Mouse (Mus musculus): Measurements from ENCODE around the gene Moap1. TPM values are rescaled to one million over a fixed set of nuclear protein-coding genes. Genes with fewer than 3 reads are reported as not detected.

The Moap1 gene
- polyA plus RNA-seq, 1 experiment from 2014 or later, result 17.8 TPM

GRCm38 (mm10) chr12:102701691-102702207 lies 41.7 kb downstream of the Moap1 start:
- ATAC-seq (ENCODE audit: low read depth), result no peak
- no peak for DNase-seq (ENCODE audit: low spot score)
- Histone ChIP-seq H3K4me1 (ENCODE audit: control insufficient read depth, insufficient read depth, low read length) (peaks cover 36% of the 10 kb centered on the region), H3K4me2 (ENCODE audit: low read depth, low read length) (no peak overlapping the region), H3K27me3 (replicated peaks; ENCODE audit: control insufficient read depth, insufficient read depth, low read length) (no peaks in the 10 kb centered on the region), H3K27ac (replicated peaks; ENCODE audit: low read depth, low read length) (no peak overlapping the region), H3K9ac (ENCODE audit: low read depth, low read length) (no peak overlapping the region), H3K4me3 (ENCODE audit: low read depth, low read length) (no peak overlapping the region), H3K36me3 (ENCODE audit: control insufficient read depth, insufficient read depth, low read length) (no peaks in the 10 kb centered on the region), H3K9me3 (ENCODE audit: control insufficient read depth, low read length) (no peaks in the 10 kb centered on the region)
- 88% methylated on average over 5 of the region's 5 CpGs for WGBS

DNA sequence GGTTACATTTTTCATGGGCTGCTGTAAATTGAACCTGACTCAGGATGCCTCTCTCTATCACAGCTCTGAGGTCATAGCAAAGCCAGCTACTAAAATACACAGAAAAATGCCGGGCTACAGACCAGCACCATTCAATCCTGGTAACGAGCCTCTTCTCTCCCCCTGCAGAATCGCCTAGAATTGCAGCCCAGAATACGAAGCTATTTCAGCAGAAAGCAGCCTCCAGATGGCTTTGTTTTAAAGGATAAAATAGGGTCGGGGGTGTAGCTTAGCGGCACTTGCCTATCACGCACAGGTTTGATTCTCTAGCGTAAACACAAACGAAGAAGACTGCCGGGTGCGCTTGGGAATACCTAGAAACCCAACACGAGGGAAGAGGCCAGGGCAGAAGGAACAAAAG lies 43.0 kb downstream of the Moap1 start:
- no peak for ATAC-seq (ENCODE audit: low read depth)
- Histone ChIP-seq H3K27ac (replicated peaks; ENCODE audit: low read depth, low read length) (no peak overlapping the region), H3K36me3 (ENCODE audit: control insufficient read depth, insufficient read depth, low read length) (no peaks in the 10 kb centered on the region), H3K4me2 (ENCODE audit: low read depth, low read length) (no peak overlapping the region), H3K4me3 (ENCODE audit: low read depth, low read length) (no peak overlapping the region), H3K9me3 (ENCODE audit: control insufficient read depth, low read length) (no peaks in the 10 kb centered on the region), H3K27me3 (replicated peaks; ENCODE audit: control insufficient read depth, insufficient read depth, low read length) (no peaks in the 10 kb centered on the region), H3K4me1 (ENCODE audit: control insufficient read depth, insufficient read depth, low read length) (peaks cover 43% of the 10 kb centered on the region), H3K9ac (ENCODE audit: low read depth, low read length) (no peak overlapping the region)
- WGBS, result 44% methylated on average over 12 of the region's 12 CpGs
- no peak for DNase-seq (ENCODE audit: low spot score)

- DNase-seq (ENCODE audit: low spot score), result no peak
- ATAC-seq (ENCODE audit: low read depth), result no peak
- H3K27ac ChIP-seq (replicated peaks; ENCODE audit: low read depth, low read length), result no peak overlapping the region
- 33% methylated on average over 1 of the region's 1 CpGs for WGBS
- H3K9me3 ChIP-seq (ENCODE audit: control insufficient read depth, low read length), result no peaks in the 10 kb centered on the region
- H3K9ac ChIP-seq (ENCODE audit: low read depth, low read length), result no peak overlapping the region
- H3K4me1 ChIP-seq (ENCODE audit: control insufficient read depth, insufficient read depth, low read length), result peaks cover 42% of the 10 kb centered on the region
- no peaks in the 10 kb centered on the region for H3K27me3 ChIP-seq (replicated peaks; ENCODE audit: control insufficient read depth, insufficient read depth, low read length)
- no peak overlapping the region for H3K4me2 ChIP-seq (ENCODE audit: low read depth, low read length)
- no peak overlapping the region for H3K4me3 ChIP-seq (ENCODE audit: low read depth, low read length)
- no peaks in the 10 kb centered on the region for H3K36me3 ChIP-seq (ENCODE audit: control insufficient read depth, insufficient read depth, low read length)
Measured at GRCm38 (mm10) chr12:102699156-102699555, 44.3 kb downstream of the Moap1 start.

DNA sequence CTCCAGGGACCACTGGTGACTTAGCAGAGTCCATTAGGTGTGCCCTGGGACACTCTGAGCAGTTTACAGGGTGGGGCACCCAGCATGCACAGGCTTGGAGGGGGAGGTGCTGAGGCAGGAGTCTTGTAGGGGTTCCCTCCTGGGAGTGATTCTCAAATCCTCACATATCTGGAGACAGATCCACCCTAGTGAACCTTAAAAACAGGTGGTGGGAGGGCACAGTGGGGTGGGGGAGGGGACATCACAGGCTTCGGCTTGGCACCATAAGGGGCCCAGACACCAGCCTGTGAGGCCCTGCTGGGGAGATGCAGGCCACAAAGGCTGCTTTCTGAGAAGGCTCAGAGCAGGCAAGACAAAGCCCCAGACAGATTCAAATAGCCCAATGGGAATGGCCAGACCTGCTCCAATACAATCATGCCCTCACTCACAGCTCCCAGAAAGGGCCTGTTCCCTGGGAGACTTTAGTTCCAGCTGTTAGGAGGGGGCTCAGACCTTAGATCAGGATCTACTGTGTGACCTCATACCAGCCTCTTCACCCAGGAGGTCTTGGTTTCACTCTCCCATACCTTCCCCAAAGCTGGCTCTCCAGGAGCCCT lies 45.3 kb downstream of the Moap1 start:
- Histone ChIP-seq H3K36me3 (ENCODE audit: control insufficient read depth, insufficient read depth, low read length) (no peaks in the 10 kb centered on the region), H3K4me2 (ENCODE audit: low read depth, low read length) (no peak overlapping the region), H3K4me3 (ENCODE audit: low read depth, low read length) (no peak overlapping the region), H3K27me3 (replicated peaks; ENCODE audit: control insufficient read depth, insufficient read depth, low read length) (no peaks in the 10 kb centered on the region), H3K27ac (replicated peaks; ENCODE audit: low read depth, low read length) (no peak overlapping the region; the same call in 1 of the 2 replicates), H3K4me1 (ENCODE audit: control insufficient read depth, insufficient read depth, low read length) (peaks cover 33% of the 10 kb centered on the region), H3K9me3 (ENCODE audit: control insufficient read depth, low read length) (no peaks in the 10 kb centered on the region), H3K9ac (ENCODE audit: low read depth, low read length) (peak overlapping the region; percentile 11; the same call in 1 of the 2 replicates)
- ATAC-seq (ENCODE audit: low read depth) (peak; percentile 45), DNase-seq (ENCODE audit: low spot score) (no peak)
- 56% methylated on average over 1 of the region's 1 CpGs for WGBS

DNA sequence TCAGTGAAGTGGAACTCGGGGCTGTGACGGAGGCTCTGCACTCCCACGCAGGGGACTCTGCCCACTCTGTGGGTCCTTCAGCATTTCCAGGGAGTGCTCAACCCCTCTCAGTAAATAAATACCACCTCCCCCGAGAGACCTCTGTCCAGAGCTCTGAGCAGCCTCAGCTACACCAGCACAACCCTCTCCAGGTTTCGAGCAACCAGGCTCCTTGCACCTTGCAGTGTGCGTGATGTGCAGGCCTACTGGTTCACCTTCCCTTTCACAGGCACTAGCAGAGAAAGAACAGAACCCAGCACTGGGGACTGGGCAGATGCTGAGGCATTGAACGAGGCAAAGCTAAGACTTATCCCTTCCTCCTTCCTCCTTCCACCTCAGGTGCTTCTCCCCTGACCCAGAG lies 46.1 kb downstream of the Moap1 start:
- H3K9me3 ChIP-seq (ENCODE audit: control insufficient read depth, low read length), result no peaks in the 10 kb centered on the region
- H3K9ac ChIP-seq (ENCODE audit: low read depth, low read length), result no peak overlapping the region
- H3K4me3 ChIP-seq (ENCODE audit: low read depth, low read length), result no peak overlapping the region
- no peak for ATAC-seq (ENCODE audit: low read depth)
- no peak overlapping the region for H3K27ac ChIP-seq (replicated peaks; ENCODE audit: low read depth, low read length)
- 77% methylated on average over 7 of the region's 7 CpGs for WGBS
- no peaks in the 10 kb centered on the region for H3K27me3 ChIP-seq (replicated peaks; ENCODE audit: control insufficient read depth, insufficient read depth, low read length)
- H3K4me2 ChIP-seq (ENCODE audit: low read depth, low read length), result no peak overlapping the region
- no peaks in the 10 kb centered on the region for H3K36me3 ChIP-seq (ENCODE audit: control insufficient read depth, insufficient read depth, low read length)
- peaks cover 27% of the 10 kb centered on the region for H3K4me1 ChIP-seq (ENCODE audit: control insufficient read depth, insufficient read depth, low read length)
- DNase-seq (ENCODE audit: low spot score), result no peak

DNA sequence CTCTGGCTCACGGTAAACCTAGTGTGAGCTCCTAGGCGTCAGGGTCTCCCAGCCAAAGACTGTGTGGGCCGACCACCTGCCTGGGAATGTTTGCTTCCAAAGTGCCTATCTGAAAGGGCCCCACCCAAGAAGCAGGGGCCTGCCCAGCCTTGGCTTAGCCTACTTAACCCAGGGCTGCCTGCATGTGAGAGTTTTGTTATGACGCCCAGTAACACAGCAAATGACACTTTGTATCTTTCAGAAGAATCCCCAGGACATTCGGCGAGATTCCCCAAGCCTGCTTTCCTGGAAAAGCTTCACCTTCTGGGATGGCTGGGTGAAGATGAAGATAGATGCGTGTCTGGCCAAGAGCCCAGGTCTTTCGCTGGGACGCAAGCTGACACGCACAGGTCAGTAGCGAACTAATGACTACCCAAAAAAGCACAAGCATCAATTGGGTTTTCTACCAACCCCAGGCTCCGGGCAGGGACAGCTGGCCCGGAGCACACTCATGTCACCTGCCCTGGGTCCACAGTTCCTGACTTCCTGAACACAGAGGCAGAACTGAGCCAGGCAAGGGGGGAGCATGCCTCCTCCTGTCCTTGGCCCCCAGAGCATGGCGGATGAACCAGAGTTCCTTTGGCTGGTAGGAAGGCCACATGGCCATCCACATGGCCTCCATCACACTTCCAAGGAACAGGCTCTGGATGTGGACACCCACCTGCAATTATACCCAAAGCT lies 46.7 kb downstream of the Moap1 start:
- Histone ChIP-seq H3K4me2 (ENCODE audit: low read depth, low read length) (no peak overlapping the region), H3K4me3 (ENCODE audit: low read depth, low read length) (no peak overlapping the region), H3K4me1 (ENCODE audit: control insufficient read depth, insufficient read depth, low read length) (peaks cover 23% of the 10 kb centered on the region), H3K36me3 (ENCODE audit: control insufficient read depth, insufficient read depth, low read length) (no peaks in the 10 kb centered on the region), H3K9me3 (ENCODE audit: control insufficient read depth, low read length) (no peaks in the 10 kb centered on the region), H3K27ac (replicated peaks; ENCODE audit: low read depth, low read length) (no peak overlapping the region), H3K9ac (ENCODE audit: low read depth, low read length) (no peak overlapping the region), H3K27me3 (replicated peaks; ENCODE audit: control insufficient read depth, insufficient read depth, low read length) (no peaks in the 10 kb centered on the region)
- DNase-seq (ENCODE audit: low spot score) (no peak), ATAC-seq (ENCODE audit: low read depth) (no peak)
- 83% methylated on average over 13 of the region's 14 CpGs for WGBS

GRCm38 (mm10) chr12:102695369-102696239 lies 47.9 kb downstream of the Moap1 start:
- Histone ChIP-seq H3K9me3 (ENCODE audit: control insufficient read depth, low read length) (no peaks in the 10 kb centered on the region), H3K27ac (replicated peaks; ENCODE audit: low read depth, low read length) (no peak overlapping the region), H3K27me3 (replicated peaks; ENCODE audit: control insufficient read depth, insufficient read depth, low read length) (no peaks in the 10 kb centered on the region), H3K4me2 (ENCODE audit: low read depth, low read length) (no peak overlapping the region), H3K9ac (ENCODE audit: low read depth, low read length) (no peak overlapping the region), H3K36me3 (ENCODE audit: control insufficient read depth, insufficient read depth, low read length) (no peaks in the 10 kb centered on the region), H3K4me3 (ENCODE audit: low read depth, low read length) (no peak overlapping the region), H3K4me1 (ENCODE audit: control insufficient read depth, insufficient read depth, low read length) (peaks cover 21% of the 10 kb centered on the region)
- ATAC-seq (ENCODE audit: low read depth), result no peak
- no peak for DNase-seq (ENCODE audit: low spot score)
- WGBS, result 54% methylated on average over 17 of the region's 18 CpGs

Measured in embryonic facial prominence, embryonic 14.5 days (tissue).